Mouse (Mus musculus) ovary, postnatal 14 days (tissue): ENCODE data around the gene Calu.
"Not testable (repeated sequence)": the region's sequence is repeated elsewhere in the genome, so short reads cannot be mapped to it uniquely, and the experiment has no call there.

Experiments
- DNase-seq: peaks from one replicate; pipeline ENCODE4 v3.0.0; 2022; ENCODE audit warnings: low spot score

Gene Calu

GRCm38 (mm10) chr6:29362246-29363128, 14.6 kb downstream of the Calu start:
- DNase-seq = no peak

GRCm38 (mm10) chr6:29363129-29363515, 15.3 kb downstream of the Calu start:
- no peak for DNase-seq

GRCm38 (mm10) chr6:29365277-29365676, 17.4 kb downstream of the Calu start:
- no peak for DNase-seq

GRCm38 (mm10) chr6:29377386-29377785, 29.5 kb downstream of the Calu start:
- DNase-seq = no peak

- DNase-seq = no peak
Observed at GRCm38 (mm10) chr6:29378678-29379077, 30.8 kb downstream of the Calu start.

- DNase-seq = no peak
Observed at GRCm38 (mm10) chr6:29379954-29380353, 32.1 kb downstream of the Calu start.

- no peak for DNase-seq
Observed at GRCm38 (mm10) chr6:29382442-29382841, 34.6 kb downstream of the Calu start.

- peak; percentile 13 for DNase-seq
Observed at GRCm38 (mm10) chr6:29388052-29388518, 40.2 kb downstream of the Calu start, which contains the start of gene Opn1sw. Gene Opn1sw (minus strand): TSS chr6:29388468.

GRCm38 (mm10) chr6:29388606-29389080, 40.8 kb downstream of the Calu start:
- peak; percentile 95 for DNase-seq

- DNase-seq = no peak
Observed at GRCm38 (mm10) chr6:29389425-29389824, 41.6 kb downstream of the Calu start.

- DNase-seq = not testable (repeated sequence)
Observed at GRCm38 (mm10) chr6:29390500-29390899, 42.6 kb downstream of the Calu start.

- DNase-seq = not testable (repeated sequence)
Observed at GRCm38 (mm10) chr6:29391241-29391640, 43.4 kb downstream of the Calu start.

GRCm38 (mm10) chr6:29391802-29392201, 43.9 kb downstream of the Calu start:
- no peak for DNase-seq

GRCm38 (mm10) chr6:29394286-29394685, 46.4 kb downstream of the Calu start:
- no peak for DNase-seq

GRCm38 (mm10) chr6:29395910-29396713, 48.2 kb downstream of the Calu start, which contains the start of gene Ccdc136:
Gene Ccdc136 (plus strand): TSS chr6:29396309.
- DNase-seq = peak; percentile 65

- peak; percentile 14 for DNase-seq
Observed at GRCm38 (mm10) chr6:29396714-29397540, 49.1 kb downstream of the Calu start.

GRCm38 (mm10) chr6:29397575-29397974, 49.7 kb downstream of the Calu start:
- DNase-seq = no peak

- DNase-seq = no peak
Observed at GRCm38 (mm10) chr6:29399851-29400250, 52.0 kb downstream of the Calu start.

- peak; percentile 31 for DNase-seq
Observed at GRCm38 (mm10) chr6:29402693-29403342, 54.9 kb downstream of the Calu start.

- DNase-seq = no peak
Observed at GRCm38 (mm10) chr6:29406412-29406811, 58.5 kb downstream of the Calu start.

GRCm38 (mm10) chr6:29415446-29415845, 67.6 kb downstream of the Calu start:
- no peak for DNase-seq
